Comparison of ENCODE assay signal across 8 mouse cellular contexts in the genomic region with DNA sequence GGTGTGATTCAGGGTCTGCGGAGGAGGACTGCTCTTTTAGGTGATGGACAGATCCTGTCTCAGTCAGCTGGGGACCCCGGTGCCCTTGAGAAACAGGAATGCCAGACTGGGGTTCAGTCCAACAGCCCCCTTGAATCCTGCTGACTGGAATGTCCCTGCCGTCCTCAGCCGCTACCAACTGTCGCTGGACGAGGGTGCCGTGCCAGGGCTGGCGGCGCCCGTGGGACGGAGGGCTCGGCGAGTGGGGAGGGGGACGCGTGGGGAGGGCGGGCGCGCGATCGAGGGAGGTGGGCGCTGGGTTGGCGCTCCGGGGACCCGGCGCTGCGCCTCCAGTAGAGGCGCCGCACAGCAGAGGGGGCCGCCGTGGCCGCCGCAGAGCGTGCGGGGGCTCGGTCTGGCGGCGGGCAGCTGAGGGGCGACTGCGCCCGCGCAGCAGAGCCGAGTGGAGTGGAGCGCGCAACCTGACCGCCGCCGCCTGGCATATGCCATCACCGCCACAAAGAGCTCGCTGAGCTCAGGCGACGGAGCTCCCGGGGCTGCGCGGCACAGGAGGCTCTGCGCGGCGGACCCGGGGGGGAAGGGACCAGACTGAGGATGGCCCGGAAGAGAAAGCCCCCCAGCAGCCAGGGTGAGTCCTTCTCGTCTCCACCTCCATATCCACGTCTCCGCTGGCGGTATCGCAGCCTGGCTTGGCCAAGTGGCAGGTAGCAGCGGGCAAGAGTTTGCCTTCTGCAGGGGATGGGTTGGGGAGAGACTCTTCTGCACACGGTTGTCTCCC. TPM values are rescaled to one million over a fixed set of nuclear protein-coding genes. Genes with fewer than 3 reads are reported as not detected.
DNase-seq lines count a peak whose midpoint lies in the region; ATAC-seq lines count a peak whose summit lies in the region.

TSS of gene Slc44a5 (plus strand) at position 266 of the 778 bp plus-strand sequence.

- H3K27ac ChIP-seq in midbrain, embryonic 15.5 days = peak within 1 kb of the TSS; percentile 71

- H3K9me3 ChIP-seq in midbrain, embryonic 15.5 days = no peaks in the 10 kb centered on the region

- peak; percentile 46 to 64 for DNase-seq in kidney, postnatal 4 days
- no peak for DNase-seq in kidney, adult 18-20 months
- peak; percentile 29 for DNase-seq in cerebellum, adult 9-10 months
- peak; percentile 33 to 55 for DNase-seq in frontal cortex, postnatal 10 days (ENCODE audit: low spot score in 2 of 2)
- peak; percentile 53 to 65 for DNase-seq in layer of hippocampus, postnatal 36 days
- no peak for DNase-seq in spleen, postnatal 10 days (ENCODE audit: low spot score in 2 of 2)
- DNase-seq in lung, postnatal 36 days = no peak

- no peaks in the 10 kb centered on the region for H3K36me3 ChIP-seq in midbrain, embryonic 15.5 days (replicated peaks)

- H3K4me2 ChIP-seq in midbrain, embryonic 15.5 days = peak within 1 kb of the TSS; percentile 98

- H3K9ac ChIP-seq in midbrain, embryonic 15.5 days = peak within 1 kb of the TSS; percentile 87

- peak; percentile 94 for ATAC-seq in midbrain, embryonic 15.5 days (replicated peaks)

- WGBS in midbrain, embryonic 15.5 days = under 1% methylated on average over 43 of the region's 66 CpGs

- H3K4me3 ChIP-seq in midbrain, embryonic 15.5 days = peak within 1 kb of the TSS; percentile 82

- 0 out of 2 replicates have a peak, but pooled peaks cover 4% of the 10 kb centered on the region for H3K27me3 ChIP-seq in midbrain, embryonic 15.5 days (replicated peaks)

- peaks cover 18% of the 10 kb centered on the region for H3K4me1 ChIP-seq in midbrain, embryonic 15.5 days

RNA-seq across cellular contexts. Expression of gene Slc44a5, which starts in this region (rescaled TPM):
- 10 to 100 TPM; 62.9 to 68.0 TPM for total RNA-seq in layer of hippocampus, postnatal 36 days (2021)
- 9.1 and 9.9 TPM in 2 replicates for polyA plus RNA-seq in midbrain, embryonic 15.5 days (2015; fragmentation: Nextera tagmentation; extraction: Ambion mirVana)

Comparison
In these comparisons a context has a peak if more than half of its experiments do, and no peak if none do; other contexts are left out.
1. DNase-seq: peak in kidney, postnatal 4 days (2 of 2), cerebellum, adult 9-10 months (single experiment), frontal cortex, postnatal 10 days (2 of 2) and layer of hippocampus, postnatal 36 days (2 of 2); none in kidney, adult 18-20 months (single experiment), spleen, postnatal 10 days (0 of 2) and lung, postnatal 36 days (single experiment).